Mouse (Mus musculus) adrenal gland, postnatal 4 days (tissue): ENCODE results near the gene Mrpl42. TPM values are rescaled to one million over a fixed set of nuclear protein-coding genes. Genes with fewer than 3 reads are reported as not detected.

Source experiments
- DNase-seq, 2 experiments: peaks; one replicate each; pipeline ENCODE4 v3.0.0; 2021 to 2022; ENCODE audit warnings: low spot score in 2 of 2, mixed read lengths in 2 of 2
- total RNA-seq, 2 experiments: library from RNA; stranded (reverse); gene quantifications; 2 replicates each; pipeline ENCODE4 v1.2.3; 2021

Gene Mrpl42
- total RNA-seq, 2 experiments from 2014 or later: 99.7 to 102 TPM

GRCm38 (mm10) chr10:95461053-95461553, 40.6 kb downstream of the Mrpl42 start:
- DNase-seq: no peak

GRCm38 (mm10) chr10:95458050-95458806, 43.5 kb downstream of the Mrpl42 start:
- no peak for DNase-seq

DNA sequence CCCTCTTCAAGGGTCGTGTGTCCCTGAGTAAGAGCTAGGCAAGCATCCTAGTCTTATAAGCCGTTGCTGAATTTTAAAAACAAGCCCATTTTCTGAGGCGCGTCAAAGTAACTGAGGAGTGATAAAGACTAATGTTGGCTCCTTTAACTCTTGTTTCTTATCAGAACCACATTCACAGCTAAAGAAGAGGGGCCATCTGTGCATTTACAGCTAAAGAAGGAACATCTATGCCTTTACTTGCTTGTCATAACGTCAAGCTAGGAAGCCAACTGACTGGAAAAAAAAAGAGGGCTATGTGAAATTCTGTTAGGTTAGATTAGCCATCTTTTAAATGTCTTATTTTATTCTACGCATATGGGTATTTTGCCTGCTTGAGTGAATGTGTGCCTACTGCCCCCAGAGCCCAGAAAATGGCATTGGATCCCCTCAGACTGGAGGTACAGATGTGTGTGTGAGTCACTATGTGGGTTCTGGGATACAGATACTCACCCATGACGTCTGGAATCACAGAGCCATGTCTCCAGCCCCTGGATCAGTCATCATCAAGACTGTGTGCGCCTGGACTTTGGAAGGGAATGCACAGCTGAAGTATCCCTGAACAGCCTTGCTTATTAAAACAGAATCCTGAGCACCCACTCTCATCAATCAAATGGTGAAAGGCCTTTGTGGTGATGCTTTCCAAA, 44.2 kb downstream of the Mrpl42 start:
- DNase-seq: no peak

DNA sequence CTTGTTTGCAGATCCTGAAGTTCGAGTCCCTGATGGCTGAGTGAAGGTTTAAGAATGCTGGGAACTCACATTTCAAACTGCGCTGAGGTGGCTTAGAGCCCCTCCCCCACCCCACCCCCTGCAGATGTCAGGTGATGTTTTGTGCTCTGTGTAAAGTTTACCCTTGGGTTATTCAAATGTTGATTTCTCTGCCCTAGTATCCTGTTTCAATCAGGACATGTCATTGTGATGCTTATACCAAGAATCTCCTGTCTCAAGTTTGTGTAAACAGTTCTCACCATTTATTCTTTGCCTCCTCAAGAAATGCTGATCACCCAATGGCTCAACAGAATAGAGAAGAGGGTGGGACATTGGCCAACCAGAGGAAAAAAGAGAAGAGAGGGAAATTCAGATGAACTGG, 45.6 kb downstream of the Mrpl42 start:
- no peak for DNase-seq

DNA sequence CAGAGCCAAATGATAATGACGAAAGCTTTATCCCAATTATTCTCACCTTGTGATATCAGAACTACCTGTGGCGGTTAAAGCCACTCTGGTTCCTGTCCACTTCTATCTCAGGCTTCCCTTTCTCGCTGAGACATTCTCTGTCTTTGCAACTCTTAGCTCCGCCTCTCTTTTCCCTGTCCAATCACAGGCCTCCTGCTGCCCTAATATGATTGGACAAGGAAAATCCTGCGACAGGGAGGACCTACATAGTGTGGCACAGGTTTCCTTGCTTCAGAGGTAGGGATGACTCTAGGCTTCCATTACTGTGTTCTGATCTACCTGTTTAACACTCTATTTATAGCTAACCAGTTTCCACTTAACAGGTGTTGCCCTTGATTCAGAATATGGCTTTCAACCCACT, 48.5 kb downstream of the Mrpl42 start:
- DNase-seq: no peak

DNA sequence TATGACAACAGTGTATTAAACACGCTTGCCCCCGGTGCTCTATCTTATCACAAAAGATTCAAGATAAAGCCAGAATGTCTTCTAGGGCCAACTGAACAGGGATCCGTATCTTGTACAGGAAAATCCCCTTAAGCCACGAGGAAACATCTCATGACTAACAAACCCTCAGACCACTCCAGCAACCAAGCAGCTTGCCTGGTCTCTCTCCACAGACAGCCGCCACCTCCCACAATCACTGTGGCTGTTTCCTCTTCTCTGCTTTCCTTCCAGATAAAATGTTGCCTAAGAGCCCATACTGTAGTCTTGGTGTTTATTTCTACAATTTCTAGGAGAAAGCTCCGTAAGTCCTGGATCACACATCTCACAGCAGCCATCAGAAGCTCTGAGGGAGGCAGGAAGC, 52.7 kb downstream of the Mrpl42 start:
- no peak for DNase-seq

GRCm38 (mm10) chr10:95447954-95448353, 53.8 kb downstream of the Mrpl42 start:
- no peak for DNase-seq

GRCm38 (mm10) chr10:95445104-95446056, 56.4 kb downstream of the Mrpl42 start:
- no peak for DNase-seq

- no peak for DNase-seq
Observed at GRCm38 (mm10) chr10:95442334-95442733, 59.4 kb downstream of the Mrpl42 start.

- no peak for DNase-seq
Observed at GRCm38 (mm10) chr10:95440566-95440965, 61.2 kb downstream of the Mrpl42 start.

GRCm38 (mm10) chr10:95439718-95440339, 61.9 kb downstream of the Mrpl42 start:
- DNase-seq: no peak

GRCm38 (mm10) chr10:95438941-95439340, 62.8 kb downstream of the Mrpl42 start:
- no peak for DNase-seq

Other genes starting within 250 kb of the Mrpl42 start
- gene Cradd, start 177.8 kb downstream of the Mrpl42 start, total RNA-seq: 10 to 100 TPM; 13.0 to 14.0 TPM
- gene Socs2, start 84.8 kb downstream of the Mrpl42 start, total RNA-seq: 10 to 100 TPM; 41.3 to 44.5 TPM
- gene Ube2n, start 13.2 kb upstream of the Mrpl42 start, total RNA-seq: 100 to 1,000 TPM; 135 to 136 TPM
- gene Nudt4, start 62.2 kb upstream of the Mrpl42 start, total RNA-seq: 100 to 1,000 TPM; 126 to 147 TPM
- gene Anapc15-ps, start 171.5 kb upstream of the Mrpl42 start, total RNA-seq: not detected